Mouse (Mus musculus): ENCODE measurements around the gene Ofcc1.

Gene Ofcc1

DNA sequence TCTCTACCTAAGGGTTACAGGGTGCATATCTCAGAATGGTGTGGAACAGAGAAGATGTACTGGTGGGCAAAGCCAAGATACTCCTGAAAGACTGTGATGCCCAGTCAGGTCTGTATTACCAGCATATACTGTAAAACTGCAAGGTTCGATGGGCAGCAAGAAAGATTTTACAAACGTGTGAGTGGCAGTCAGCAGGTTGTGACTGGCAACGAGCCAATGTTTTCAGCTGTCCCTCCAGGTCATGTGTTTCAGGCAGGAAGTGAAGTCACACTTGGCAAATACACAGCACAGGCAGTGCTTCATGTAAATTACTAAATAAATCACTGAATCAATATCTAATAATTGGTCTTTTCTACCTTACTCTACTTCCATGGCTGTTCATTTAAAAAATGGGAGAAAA, at the start of gene Ofcc1:
Ofcc1 (minus strand) TSS at position 163 of the 400 bp plus-strand sequence.
- peak in 1 of 2 experiments; percentile 18 for DNase-seq

DNA sequence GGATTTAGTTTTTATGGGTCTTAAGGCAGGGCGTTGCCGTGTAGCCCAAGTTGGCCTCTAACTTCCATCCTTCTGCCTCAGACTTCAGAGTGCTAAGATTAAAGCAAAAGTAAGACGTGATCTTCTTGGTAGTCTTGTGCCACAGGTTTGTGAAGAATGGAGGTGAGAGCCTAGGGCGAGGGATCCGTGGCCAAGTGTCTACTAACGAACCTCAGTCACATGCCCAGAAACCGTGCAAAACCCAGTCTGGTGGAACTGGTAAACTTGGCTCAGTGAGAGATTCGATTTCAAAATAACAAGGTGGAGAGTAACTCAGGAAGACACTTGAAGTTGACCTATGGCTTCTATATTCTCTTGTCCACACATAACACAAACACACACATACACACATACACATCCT, 28.9 kb upstream of the Ofcc1 start:
- DNase-seq, result no peak

DNA sequence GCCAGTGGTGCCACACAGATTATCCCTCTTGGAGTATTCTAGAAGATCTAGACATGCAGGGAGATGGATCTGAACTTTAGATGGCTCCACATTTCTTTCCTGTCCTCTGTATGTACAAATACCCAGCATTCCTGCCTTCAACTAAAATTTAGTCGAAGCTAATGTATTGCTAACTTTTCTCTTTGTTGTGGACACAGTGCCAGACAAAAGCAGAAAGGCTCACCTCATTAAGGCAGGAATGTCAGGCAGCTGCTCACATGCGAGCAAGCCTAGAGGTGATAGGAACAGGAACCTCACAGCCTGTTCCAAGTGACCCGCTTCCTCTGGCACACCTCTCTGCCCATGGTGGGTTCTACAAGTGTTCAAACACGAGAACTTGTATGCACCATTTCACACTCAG, 26.2 kb upstream of the Ofcc1 start:
- DNase-seq, result no peak

DNA sequence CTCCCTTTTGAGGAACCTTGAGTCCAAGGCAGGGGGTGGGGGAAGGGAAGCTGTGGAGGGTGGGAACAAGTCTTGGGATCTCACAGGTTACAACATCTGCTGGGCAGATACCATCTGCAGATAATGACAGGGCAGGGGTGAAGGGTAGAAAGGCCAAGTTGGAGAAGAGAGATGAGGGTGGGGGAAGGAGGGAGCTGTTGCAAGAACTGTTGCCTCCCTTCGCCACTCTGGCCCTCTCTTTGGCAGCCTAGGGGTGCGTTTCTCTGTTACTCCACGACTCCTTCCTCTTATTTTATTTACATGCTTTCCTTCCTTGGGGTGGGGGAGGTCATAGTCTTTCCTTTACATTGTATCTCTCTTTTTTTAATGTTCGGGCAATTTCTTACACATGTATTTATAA, 23.7 kb upstream of the Ofcc1 start:
- DNase-seq, result no peak

DNA sequence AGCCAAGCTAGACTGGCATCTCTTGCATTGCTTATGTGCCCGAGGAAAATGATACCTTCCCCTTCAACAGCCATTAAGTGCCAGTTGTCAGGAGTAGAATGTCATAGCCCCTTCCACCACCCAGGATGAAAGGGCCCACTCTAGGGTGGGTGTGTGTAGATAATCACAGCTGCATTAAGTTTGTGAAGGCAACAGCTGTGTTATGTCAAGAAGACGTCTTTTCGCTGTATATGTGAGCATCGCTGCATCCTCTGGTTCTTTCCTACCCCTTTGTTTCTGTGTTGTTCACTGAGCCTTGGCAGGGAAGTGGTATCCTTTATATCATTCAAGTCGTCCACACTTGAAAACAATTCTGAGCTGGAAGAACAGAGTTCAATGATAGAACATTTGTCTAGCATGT, 15.5 kb upstream of the Ofcc1 start:
- DNase-seq, result no peak

DNA sequence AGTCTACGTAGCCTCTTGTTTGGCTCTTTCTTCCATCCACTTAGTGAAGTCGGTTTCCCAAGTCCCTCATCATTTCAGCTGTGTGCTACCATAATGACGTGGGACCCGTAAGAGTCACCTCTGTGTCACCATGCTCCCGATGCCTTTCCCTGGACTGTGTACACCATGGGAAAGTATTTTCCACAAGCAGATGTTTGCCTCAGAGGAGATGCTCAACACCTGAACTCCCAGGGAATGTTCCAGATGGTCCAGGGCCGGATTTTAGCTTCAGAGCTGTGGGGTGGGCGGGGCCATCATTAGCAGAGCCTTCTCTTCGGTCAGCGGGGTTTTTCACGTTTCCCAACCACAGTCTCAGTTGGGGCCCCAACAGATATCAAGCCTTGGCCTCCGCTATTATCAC, 5.5 kb upstream of the Ofcc1 start:
- DNase-seq, result no peak

DNA sequence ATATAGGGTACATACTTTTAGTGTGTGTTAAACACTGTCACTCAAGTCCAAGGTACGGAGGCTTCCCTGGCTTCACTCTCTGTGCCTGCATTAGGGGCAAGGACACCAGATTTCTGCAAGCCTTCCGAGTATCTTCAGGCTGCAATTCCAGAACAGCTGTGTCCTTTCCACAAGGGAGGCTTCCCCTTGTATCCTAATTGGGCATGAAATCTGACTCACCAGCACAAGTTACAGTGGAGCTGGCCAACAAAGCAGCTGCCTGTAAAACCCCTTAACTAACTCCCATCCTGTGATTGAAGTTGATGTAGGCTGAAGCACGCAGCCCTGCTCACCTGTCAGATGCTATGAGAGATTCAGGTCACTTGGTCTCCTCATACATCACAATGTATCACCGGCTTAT, 3.6 kb upstream of the Ofcc1 start:
- DNase-seq, result no peak

DNA sequence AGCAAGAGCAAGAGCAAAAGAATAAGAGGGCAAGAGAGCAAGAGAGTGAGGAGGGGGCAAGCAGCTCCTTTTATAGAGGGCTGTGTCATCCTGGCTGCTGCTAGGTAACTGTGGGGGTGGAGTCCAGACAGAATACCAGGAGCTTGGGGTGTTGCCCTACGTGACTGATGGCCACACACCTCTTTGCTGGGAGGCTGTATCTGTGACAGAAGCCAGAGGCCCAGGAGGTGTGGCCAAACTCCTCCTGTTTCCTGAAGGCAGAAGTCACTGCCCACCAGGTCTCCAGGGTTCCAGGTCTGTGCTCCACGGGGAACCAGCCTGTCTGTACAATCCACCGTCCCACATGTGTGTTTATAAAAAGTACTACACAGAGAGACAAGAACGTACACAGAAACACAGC, 558 bp downstream of the Ofcc1 start:
- DNase-seq, result no peak

DNA sequence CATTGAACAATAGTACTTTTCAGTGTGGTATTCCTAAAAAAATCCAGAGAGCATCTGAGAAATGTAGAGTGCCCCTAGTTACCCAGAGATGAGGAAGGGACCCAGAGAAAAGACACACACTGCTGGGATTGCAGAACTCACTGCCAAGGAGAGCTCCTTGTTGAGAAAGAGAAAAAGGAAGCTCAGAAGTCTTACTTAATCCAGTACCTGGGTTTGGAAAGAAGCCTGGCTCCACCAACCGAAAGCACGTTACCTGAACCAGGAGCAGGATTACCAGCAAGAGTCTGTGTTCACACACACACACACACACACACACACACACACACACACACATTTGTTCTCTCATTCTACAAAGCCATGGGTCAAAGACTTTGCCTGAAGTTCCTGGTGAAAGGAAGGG, 14.2 kb downstream of the Ofcc1 start:
- no peak for DNase-seq

DNA sequence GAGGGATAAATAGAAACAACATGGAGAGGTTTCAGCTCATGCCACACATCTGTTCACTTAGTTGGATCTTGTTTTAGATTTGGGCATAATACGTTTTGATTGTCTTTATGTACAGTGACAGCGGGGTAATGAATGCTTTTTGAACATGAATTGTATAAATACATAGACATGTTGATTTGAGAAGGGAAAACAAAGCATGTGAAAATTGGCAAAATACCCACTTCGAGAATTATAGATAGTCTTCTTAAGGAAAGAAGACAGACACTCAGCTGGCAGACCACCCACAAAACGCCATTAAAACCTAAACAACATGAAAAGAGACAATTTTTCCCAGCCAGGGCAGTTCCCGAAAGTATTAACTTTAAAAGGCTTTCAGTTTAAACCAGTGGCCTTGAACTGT, 37.9 kb downstream of the Ofcc1 start:
- no peak for DNase-seq

DNA sequence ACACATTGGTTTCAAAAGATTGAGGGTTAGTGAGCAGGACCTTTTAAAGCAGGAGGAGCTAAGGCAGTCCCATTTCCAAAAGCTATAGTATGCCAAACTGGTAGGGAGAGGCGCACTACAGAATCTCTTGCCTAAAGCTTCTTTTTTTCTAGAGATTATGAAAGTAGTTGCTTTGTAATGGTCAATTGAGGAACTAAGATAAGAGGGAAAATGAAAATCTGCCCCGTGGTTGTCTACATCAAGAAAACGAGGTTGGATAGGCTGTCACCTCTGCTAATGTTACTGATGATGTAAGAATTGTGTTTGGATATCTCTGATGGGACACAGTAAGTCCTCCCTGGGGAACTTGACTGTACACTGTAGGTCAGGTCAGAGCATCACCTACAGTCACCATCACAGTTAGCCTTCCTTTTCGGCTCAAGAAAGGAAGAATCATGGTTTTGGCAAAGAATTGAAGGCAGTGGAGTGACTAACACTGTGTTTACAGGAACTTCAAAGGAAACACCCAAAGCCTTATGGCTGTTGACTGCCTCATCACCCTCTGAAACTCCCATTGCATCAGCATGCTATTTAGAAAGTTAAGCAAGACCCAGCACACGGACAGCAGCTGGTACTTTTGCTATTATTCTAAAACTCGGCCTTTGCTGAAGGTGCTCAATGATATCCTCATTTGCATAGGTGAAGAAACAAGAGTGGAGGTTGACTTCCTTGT, 40.3 kb downstream of the Ofcc1 start:
- no peak for DNase-seq

DNA sequence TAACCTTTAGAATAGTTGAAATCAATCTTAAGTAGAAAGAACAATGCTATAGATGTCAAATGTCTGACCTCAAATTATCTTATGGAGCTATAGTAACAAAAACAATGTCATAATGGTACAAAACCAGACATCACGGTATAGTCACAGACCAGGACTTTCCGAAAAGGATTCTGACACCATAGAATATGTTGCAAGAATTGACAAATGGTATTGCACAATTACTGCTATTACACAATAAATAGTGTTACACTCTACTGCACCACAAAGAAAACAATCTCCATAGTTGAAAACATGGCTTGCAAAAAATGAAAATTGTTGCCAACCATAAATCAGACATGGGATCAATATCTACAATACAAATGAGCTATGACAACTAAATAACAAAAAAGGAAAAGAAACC, 43.5 kb downstream of the Ofcc1 start:
- no peak for DNase-seq

DNA sequence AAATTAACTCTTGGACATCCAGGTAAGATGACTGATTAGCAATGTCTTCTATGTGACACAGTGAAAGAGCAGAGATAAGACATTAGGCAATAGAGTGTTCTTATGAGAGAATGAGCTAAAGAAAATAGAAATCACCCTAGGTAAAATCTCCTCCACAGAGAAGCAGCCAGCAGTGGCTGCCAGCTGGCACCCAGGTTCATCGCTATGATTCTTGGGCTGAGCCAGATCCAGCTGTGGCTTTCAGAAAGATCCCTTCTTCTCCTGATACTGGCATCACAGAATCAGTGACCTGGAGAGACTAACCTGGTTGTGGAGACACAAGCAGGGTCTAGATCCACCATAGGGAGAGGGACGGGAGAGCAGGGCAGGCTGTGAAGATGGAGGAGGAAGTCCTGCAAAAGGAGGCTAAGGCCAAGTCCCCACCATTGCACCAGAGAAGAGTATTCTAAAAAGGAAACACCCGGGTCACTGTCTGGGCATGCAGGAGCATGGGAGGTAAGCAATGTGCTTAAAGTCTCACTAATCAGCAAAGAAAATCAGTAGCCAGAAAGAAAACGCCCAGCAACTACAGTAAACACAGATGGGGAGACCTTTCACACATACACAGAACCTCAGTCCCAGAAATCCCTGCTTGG, 46.0 kb downstream of the Ofcc1 start:
- DNase-seq, result no peak

DNA sequence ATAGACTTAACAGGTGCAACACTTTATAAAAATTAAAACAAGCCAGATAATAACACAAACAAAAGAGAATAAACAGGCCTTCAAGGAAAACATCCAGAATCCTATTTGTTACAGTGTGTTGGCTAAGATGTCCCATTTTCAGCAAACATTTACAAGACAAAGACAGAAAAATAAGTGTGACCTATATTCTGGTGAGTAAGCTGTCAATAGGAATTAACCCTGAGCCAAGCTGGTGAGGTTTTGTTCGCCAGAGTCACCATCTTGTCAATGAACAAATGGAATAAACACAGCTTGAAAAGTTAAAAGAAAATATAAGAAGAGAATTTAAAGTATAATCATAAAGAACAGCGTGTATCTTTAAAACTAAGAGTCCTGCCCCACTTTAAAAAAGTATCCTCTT, 68.4 kb downstream of the Ofcc1 start:
- no peak for DNase-seq

DNA sequence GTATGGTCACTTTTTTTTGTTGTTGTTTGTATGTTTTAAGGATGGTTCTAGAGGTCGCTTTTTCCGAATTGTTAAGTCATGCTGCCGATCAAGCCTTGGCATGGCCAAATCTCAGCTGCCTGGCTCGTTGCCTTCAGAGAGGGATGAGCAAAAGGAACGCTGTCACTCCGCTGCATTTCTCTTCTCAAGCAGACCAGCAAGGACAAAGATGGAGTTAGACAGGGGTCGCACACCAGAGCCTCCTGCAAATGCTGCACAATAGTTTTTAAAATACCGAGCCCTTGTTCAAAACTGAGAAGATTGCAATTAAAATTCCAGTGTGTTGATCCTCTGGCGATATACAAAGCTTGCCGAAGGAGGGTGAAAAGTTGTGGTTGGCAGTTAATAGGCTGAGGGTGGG, 70.4 kb downstream of the Ofcc1 start:
- no peak for DNase-seq

DNA sequence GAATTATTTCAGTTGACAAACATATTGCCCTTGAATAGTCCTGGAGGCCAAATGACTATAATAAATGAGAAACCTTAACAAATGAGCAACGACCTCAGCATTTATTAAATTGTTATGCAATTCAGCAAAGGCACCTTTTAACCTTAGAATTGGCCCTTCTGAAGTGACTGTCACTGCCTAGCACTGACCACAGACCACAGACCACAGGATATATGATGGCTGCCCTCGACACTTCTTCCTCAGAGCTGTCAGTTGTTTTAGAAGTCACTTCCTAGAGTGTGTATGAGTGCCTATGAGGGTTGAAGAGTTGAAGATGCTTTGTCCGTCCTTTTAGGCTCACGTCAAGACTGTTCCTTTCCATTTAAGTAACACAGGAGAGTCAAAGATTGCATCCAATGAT, 72.6 kb downstream of the Ofcc1 start:
- DNase-seq, result no peak

DNA sequence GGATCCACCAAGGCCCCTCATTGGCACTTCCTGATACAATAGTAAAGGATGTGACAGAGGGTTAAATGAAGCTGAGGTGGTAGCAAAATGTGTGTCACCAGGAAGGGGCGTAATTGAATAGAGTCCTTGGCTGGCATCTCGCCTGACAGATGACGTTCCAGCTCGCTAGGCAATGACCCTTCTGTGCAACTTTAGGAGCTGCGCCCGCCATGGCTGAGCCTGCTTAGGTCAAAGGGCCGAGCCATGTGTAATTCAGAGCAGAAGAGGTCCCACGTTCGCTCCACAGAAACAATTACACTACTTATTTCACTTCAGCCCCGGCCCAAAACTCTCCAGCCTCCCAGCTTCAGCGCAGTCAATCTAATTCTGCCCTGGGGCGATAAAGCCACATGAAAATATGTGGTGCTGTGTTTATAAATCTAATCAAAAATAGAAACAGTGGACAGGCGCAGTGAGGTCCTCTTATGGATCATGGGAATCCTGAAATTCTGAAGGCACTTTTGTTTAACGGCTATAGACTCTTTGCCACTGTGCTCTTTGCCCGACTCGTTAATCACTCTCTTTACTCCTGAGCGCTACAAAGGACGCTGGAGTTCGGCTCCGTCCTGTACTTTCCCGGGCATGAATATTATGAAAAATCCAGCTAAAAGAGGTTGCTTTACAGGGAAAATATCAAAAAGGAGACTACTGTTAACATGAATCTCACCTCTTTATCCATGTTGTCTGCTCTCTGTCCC, 73.8 kb downstream of the Ofcc1 start:
- peak in 1 of 2 experiments; percentile 5 for DNase-seq

DNA sequence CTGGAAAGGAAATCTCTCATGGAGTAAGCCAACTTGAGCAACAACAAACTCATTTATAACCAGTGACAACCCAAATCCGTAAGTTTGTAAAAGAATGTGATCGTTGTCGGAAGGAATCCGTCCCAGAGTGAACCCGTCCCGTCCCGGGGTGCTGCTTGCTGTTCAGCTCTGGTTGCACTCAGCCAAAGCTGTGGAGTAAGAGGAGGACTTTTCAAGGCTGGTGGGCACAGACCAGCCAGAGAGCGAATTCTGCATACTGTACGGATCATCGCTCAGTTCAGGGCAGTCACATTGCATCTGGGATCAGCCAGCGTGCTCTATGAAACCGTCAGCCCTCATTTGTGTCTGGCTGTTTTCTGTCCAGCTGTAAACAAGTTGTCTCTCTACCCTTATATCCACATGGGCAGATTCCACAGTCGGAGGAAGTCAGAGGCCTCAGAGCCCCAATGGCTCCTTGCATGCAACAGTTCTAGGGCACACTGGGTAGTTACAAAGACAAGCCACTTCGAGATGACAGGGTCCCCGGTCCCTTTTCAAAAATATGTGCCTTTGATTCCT, 75.9 kb downstream of the Ofcc1 start:
- no peak for DNase-seq

DNA sequence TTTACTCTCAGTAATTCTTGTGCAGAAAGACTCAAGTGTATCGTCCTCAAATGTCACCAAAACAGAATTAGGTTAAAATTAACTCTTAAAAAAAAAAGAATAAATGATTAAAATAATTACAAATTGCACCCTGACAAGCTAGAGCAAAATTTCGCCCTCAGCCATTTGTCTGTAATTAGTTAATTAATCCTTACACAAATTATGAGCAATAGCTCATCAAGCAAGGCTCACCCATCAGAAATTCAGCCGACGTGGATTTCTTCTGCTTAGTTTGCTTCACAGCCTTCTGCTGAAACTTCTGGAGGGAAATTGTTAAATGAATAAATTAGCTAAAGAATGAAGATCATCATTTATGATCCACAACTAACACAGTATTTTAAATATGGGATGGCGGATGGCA, 80.6 kb downstream of the Ofcc1 start:
- DNase-seq, result no peak

DNA sequence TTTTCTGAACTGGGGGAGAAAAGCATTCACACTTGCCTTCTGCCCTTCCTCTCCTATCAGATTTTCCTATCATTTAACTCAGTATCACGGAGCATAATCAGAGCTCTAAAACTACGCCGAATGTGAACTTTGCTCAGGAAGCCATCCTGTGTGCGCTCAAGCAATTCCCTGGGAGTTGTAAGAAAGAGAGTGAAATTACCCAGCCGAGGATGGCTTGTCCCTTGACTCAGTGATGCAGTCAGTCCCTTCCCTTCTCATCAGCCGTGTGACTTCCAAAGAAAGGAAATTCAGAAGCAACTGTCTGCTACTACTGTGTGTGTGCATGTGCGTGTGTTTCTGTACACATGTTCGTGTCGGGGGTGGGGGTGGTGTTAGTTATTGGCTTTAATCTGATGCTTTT, 93.7 kb downstream of the Ofcc1 start:
- no peak for DNase-seq

DNA sequence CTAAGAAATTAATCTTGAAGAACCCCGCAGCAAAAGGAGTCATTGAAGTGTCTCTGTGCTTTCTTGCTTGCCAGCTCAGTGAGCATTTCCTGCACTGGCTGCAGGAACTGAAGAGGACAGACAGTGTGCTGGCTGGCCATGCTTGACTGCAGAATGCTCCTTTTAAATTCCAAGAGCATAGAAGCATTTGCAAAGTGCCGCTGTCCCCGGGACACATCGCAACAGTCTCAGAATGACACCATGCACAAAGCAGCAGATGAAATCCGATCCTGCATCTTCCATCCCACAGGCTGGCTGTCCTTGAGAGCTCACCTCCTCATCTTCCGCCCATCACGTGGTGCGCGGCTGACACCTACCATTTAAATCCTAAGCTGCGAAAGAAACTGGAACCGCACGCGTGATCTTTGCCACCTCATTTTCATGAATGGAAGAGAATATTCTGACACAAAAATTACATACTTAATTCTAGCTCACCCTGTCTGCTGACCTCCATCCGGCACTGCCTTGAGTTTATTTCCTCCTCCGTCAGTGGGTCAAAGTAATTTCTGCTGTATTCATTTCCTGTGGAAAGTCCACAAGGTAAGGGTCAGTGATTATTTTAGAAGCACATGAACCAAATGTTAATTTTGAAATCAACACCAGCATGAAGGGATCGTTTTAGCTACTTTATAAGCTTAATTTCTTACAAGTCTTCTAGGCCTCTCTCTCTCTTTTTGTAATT, 98.0 kb downstream of the Ofcc1 start:
- peak in 1 of 2 experiments; percentile 9 for DNase-seq

DNA sequence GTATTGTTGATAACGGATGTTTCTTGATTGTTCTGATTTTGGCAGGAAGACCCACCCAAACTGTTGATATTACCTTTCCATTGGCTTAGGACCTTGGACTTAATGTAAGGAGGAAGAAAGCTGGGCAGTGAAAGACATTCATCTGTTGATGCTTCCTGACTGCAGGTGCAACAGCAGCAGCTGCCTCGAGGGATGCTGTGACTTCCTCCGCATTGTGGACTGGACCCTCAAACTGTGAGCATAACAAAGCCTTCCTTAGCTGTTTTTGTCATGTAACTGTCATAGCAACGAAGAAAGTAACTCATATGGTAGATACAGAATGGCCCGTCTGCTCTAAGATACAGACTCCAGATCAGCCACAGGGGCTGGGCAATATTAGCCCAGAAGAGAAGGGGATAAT, 102.5 kb downstream of the Ofcc1 start:
- no peak for DNase-seq

DNA sequence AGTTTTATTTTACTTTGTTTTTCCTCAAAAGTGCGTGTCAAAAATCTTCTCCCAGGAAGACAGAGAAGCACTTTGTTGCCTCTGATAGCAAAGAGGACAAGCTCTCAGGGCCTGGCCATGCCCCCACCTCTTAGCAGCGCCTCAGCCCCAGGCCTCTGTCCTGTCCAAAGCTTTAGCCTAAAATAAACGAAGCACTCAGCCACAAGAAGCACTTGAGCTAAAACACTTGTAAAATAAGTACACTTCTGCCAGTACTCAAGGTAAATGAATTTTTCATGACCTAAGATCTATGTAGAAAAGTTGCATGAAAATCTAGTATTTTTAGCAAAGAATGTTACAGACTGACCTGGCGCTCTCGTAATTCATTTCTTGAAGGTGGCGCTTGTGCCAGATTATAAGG, 117.4 kb downstream of the Ofcc1 start:
- no peak for DNase-seq
